Comparison of ENCODE assay signal across 21 mouse cellular contexts in the genomic region with DNA sequence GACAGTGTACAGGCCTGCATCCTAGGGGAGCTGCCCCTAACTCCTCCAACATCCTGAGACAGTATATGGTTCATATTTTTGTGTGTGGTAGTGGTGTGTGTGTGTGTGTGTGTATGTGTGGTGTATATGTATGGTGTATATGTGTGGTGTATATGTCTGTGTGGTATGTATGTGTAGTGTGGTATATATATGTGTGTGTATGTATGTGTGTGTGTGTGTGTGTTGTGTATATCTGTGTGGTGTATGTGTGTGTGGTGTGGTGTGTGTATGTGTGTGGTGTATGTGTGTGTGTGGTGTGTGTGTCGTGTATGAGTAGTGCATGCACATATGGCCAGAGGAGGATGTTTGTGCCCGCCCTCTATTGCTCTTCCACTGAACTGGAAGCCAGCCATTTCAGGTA. TPM values are rescaled to one million over a fixed set of nuclear protein-coding genes. Genes with fewer than 3 reads are reported as not detected.
A peak's percentile ranks its signal among the peaks of the same experiment; 100 is the strongest.
DNase-seq lines count a peak whose midpoint lies in the region; ATAC-seq lines count a peak whose summit lies in the region.
"Had no signal": no experiment of that assay in that cellular context is flagged by ENCODE, and none has a peak within 500 bp of the region (broad histone marks: within the 10 kb centered on the region; RNA-seq: fewer than 3 reads in every experiment).

No protein-coding gene starts in this region.

- H3K4me2 ChIP-seq in hindbrain, embryonic 16.5 days (ENCODE audit: low read length): no peak overlapping the region
- no peak overlapping the region for H3K4me2 ChIP-seq in midbrain, embryonic 11.5 days
- no peak overlapping the region for H3K4me2 ChIP-seq in embryonic facial prominence, embryonic 15.5 days (replicated peaks)
- H3K4me2 ChIP-seq: heart, embryonic 15.5 days had no signal

- peak overlapping the region; percentile 51 for H3K27ac ChIP-seq in hindbrain, embryonic 10.5 days
- no peak overlapping the region for H3K27ac ChIP-seq in hindbrain, embryonic 16.5 days (ENCODE audit: low read depth, low read length)
- no peak overlapping the region for H3K27ac ChIP-seq in midbrain, embryonic 11.5 days (ENCODE audit: low read depth, low read length)
- H3K27ac ChIP-seq in midbrain, embryonic 10.5 days (replicated peaks): no peak overlapping the region
- H3K27ac ChIP-seq in embryonic facial prominence, embryonic 15.5 days (replicated peaks): no peak overlapping the region
- H3K27ac ChIP-seq: heart, embryonic 10.5 days; heart, embryonic 15.5 days had no signal

- no peaks in the 10 kb centered on the region for H3K36me3 ChIP-seq in hindbrain, embryonic 10.5 days
- H3K36me3 ChIP-seq in hindbrain, embryonic 16.5 days (ENCODE audit: control insufficient read depth, insufficient read depth, low read length): no peaks in the 10 kb centered on the region
- H3K36me3 ChIP-seq in midbrain, embryonic 11.5 days (ENCODE audit: control insufficient read depth, insufficient read depth, low read length): no peaks in the 10 kb centered on the region
- no peaks in the 10 kb centered on the region for H3K36me3 ChIP-seq in midbrain, embryonic 10.5 days
- no peaks in the 10 kb centered on the region for H3K36me3 ChIP-seq in embryonic facial prominence, embryonic 15.5 days
- H3K36me3 ChIP-seq: heart, embryonic 10.5 days; heart, embryonic 15.5 days had no signal

- H3K9me3 ChIP-seq in hindbrain, embryonic 10.5 days: no peaks in the 10 kb centered on the region
- no peaks in the 10 kb centered on the region for H3K9me3 ChIP-seq in hindbrain, embryonic 16.5 days (ENCODE audit: control insufficient read depth, low read length)
- H3K9me3 ChIP-seq in midbrain, embryonic 11.5 days (ENCODE audit: control insufficient read depth, low read length): no peaks in the 10 kb centered on the region
- H3K9me3 ChIP-seq in midbrain, embryonic 10.5 days (replicated peaks): no peaks in the 10 kb centered on the region
- no peaks in the 10 kb centered on the region for H3K9me3 ChIP-seq in embryonic facial prominence, embryonic 15.5 days (replicated peaks)
- H3K9me3 ChIP-seq: heart, embryonic 10.5 days; heart, embryonic 15.5 days had no signal

- no peak overlapping the region for H3K9ac ChIP-seq in hindbrain, embryonic 16.5 days (ENCODE audit: low read depth, low read length)
- H3K9ac ChIP-seq in midbrain, embryonic 11.5 days (ENCODE audit: low read length): no peak overlapping the region
- no peak overlapping the region for H3K9ac ChIP-seq in embryonic facial prominence, embryonic 15.5 days
- H3K9ac ChIP-seq: heart, embryonic 15.5 days had no signal

- H3K27me3 ChIP-seq in hindbrain, embryonic 10.5 days (ENCODE audit: insufficient read depth, poor library complexity, severe bottlenecking): peaks cover 8% of the 10 kb centered on the region; the same call in 1 of the 2 replicates
- H3K27me3 ChIP-seq in hindbrain, embryonic 16.5 days (replicated peaks; ENCODE audit: control insufficient read depth, insufficient read depth, low read length): no peaks in the 10 kb centered on the region
- no peaks in the 10 kb centered on the region for H3K27me3 ChIP-seq in midbrain, embryonic 11.5 days (ENCODE audit: control insufficient read depth, insufficient read depth, low read length)
- peaks cover 17% of the 10 kb centered on the region for H3K27me3 ChIP-seq in midbrain, embryonic 10.5 days (ENCODE audit: low read depth, poor library complexity, severe bottlenecking)
- H3K27me3 ChIP-seq in embryonic facial prominence, embryonic 15.5 days: peaks cover 14% of the 10 kb centered on the region

- no peak for ATAC-seq in hindbrain, embryonic 16.5 days
- ATAC-seq in midbrain, embryonic 11.5 days (ENCODE audit: low FRiP score): no peak
- ATAC-seq in embryonic facial prominence, embryonic 15.5 days (ENCODE audit: insufficient number of reproducible peaks, low FRiP score, low TSS enrichment, low read depth): peak; percentile 61; the same call in 1 of the 2 replicates
- ATAC-seq: forebrain, embryonic 14.5 days; inflammation-experienced regulatory T-cells, adult 6 months; intestine, postnatal 0 days had no signal

- no peak for DNase-seq in hindbrain, embryonic 10.5 days (ENCODE audit: low spot score)
- peak; percentile 23 for DNase-seq in midbrain, embryonic 11.5 days (ENCODE audit: low spot score, missing footprints)
- DNase-seq in midbrain, embryonic 10.5 days (ENCODE audit: low spot score): no peak
- DNase-seq in layer of hippocampus, postnatal 25 days (ENCODE audit: extremely low spot score in 1 of 2, low spot score in 1 of 2): no peak
- DNase-seq: adrenal gland, adult 2 months; adrenal gland, postnatal 25 days; cerebellum, adult 18-20 months; cerebellum, adult 9-11 months; cerebellum, postnatal 36 days; gastrocnemius, postnatal 36 days; heart, adult 11 months; heart, postnatal 14 days had no signal

- WGBS in hindbrain, embryonic 10.5 days: 87% methylated on average over 2 of the region's 2 CpGs
- WGBS in hindbrain, embryonic 16.5 days: 83% methylated on average over 2 of the region's 2 CpGs
- 87% methylated on average over 2 of the region's 2 CpGs for WGBS in midbrain, embryonic 11.5 days
- 87% methylated on average over 2 of the region's 2 CpGs for WGBS in midbrain, embryonic 10.5 days
- 67% methylated on average over 2 of the region's 2 CpGs for WGBS in embryonic facial prominence, embryonic 15.5 days

- H3K4me1 ChIP-seq in hindbrain, embryonic 10.5 days (replicated peaks): peaks cover 26% of the 10 kb centered on the region
- peaks cover 4% of the 10 kb centered on the region for H3K4me1 ChIP-seq in hindbrain, embryonic 16.5 days (ENCODE audit: control insufficient read depth, insufficient read depth, low read depth, low read length)
- peaks cover 4% of the 10 kb centered on the region for H3K4me1 ChIP-seq in midbrain, embryonic 11.5 days (ENCODE audit: control insufficient read depth, insufficient read depth, low read length)
- peaks cover 24% of the 10 kb centered on the region for H3K4me1 ChIP-seq in midbrain, embryonic 10.5 days
- no peaks in the 10 kb centered on the region for H3K4me1 ChIP-seq in embryonic facial prominence, embryonic 15.5 days
- H3K4me1 ChIP-seq: heart, embryonic 15.5 days had no signal

- no peak overlapping the region for H3K4me3 ChIP-seq in hindbrain, embryonic 10.5 days
- no peak overlapping the region for H3K4me3 ChIP-seq in hindbrain, embryonic 16.5 days (ENCODE audit: low read length)
- H3K4me3 ChIP-seq in midbrain, embryonic 11.5 days (ENCODE audit: low read depth, low read length): no peak overlapping the region
- no peak overlapping the region for H3K4me3 ChIP-seq in midbrain, embryonic 10.5 days
- H3K4me3 ChIP-seq in embryonic facial prominence, embryonic 15.5 days (replicated peaks): no peak overlapping the region
- H3K4me3 ChIP-seq: heart, embryonic 10.5 days; heart, embryonic 15.5 days had no signal

RNA-seq across cellular contexts. Expression of gene Bhlhe23, which starts 17.7 kb away (rescaled TPM):
- polyA plus RNA-seq in hindbrain, embryonic 10.5 days (2016; fragmentation: Nextera tagmentation; extraction: Ambion mirVana): 5.0 and 6.1 TPM in 2 replicates
- 0.36 and 0.69 TPM in 2 replicates for polyA plus RNA-seq in hindbrain, embryonic 16.5 days (2015; fragmentation: Nextera tagmentation; extraction: Ambion mirVana)
- 22.2 and 23.5 TPM in 2 replicates for polyA plus RNA-seq in midbrain, embryonic 11.5 days (2014; fragmentation: Nextera tagmentation; extraction: Ambion mirVana)
- 10.8 and 12.0 TPM in 2 replicates for polyA plus RNA-seq in midbrain, embryonic 10.5 days (2016; fragmentation: Nextera tagmentation; extraction: Ambion mirVana)
- polyA plus RNA-seq in embryonic facial prominence, embryonic 15.5 days (2015; fragmentation: Nextera tagmentation; extraction: Ambion mirVana): 0.13 TPM in 1 of 2 replicates, not detected in the other
- not detected for total RNA-seq in layer of hippocampus, postnatal 25 days (2021)
- total RNA-seq: adrenal gland, adult 2 months; adrenal gland, postnatal 25 days; gastrocnemius, adult 8-10 months; gastrocnemius, postnatal 36 days; heart, postnatal 14 days; hematopoietic stem cell, adult 5-6 weeks had no signal
- polyA plus RNA-seq: adrenal gland, adult 2 months; heart, embryonic 15.5 days; inflammation-experienced regulatory T-cells, adult 6 months; intestine, postnatal 0 days had no signal
